Mouse (Mus musculus): ENCODE measurements around the gene Fabp6. TPM values are rescaled to one million over a fixed set of nuclear protein-coding genes. Genes with fewer than 3 reads are reported as not detected.
A peak's percentile ranks its signal among the peaks of the same experiment; 100 is the strongest.

Fabp6 gene
- total RNA-seq, 1 experiment from 2014 or later = not detected

DNA sequence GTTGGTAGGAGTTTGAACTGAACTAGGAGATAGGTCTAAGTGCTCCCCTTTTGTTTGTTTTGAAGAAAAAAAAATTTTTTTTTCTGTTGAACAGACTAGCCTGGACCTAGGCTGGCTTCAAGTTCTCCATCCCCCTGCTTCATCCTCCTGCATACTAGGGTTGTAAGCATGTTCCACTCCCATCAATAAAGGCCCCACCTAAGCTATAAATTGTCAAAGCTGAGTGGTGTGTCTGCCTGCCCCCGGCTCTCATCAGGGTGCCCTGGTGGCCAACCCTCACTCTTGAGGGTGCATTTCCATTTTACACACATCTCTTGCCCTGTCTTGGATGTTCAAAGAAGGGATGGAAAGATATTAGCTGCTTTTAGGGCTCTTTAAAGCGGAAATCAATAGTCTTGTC lies 35.9 kb downstream of the Fabp6 start:
- ATAC-seq (replicated peaks in 1 of 2; ENCODE audit: insufficient read depth in 1 of 2, low FRiP score in 2 of 2, low TSS enrichment in 1 of 2, low read depth in 1 of 2, poor library complexity in 2 of 2, severe bottlenecking in 2 of 2) = no peak

DNA sequence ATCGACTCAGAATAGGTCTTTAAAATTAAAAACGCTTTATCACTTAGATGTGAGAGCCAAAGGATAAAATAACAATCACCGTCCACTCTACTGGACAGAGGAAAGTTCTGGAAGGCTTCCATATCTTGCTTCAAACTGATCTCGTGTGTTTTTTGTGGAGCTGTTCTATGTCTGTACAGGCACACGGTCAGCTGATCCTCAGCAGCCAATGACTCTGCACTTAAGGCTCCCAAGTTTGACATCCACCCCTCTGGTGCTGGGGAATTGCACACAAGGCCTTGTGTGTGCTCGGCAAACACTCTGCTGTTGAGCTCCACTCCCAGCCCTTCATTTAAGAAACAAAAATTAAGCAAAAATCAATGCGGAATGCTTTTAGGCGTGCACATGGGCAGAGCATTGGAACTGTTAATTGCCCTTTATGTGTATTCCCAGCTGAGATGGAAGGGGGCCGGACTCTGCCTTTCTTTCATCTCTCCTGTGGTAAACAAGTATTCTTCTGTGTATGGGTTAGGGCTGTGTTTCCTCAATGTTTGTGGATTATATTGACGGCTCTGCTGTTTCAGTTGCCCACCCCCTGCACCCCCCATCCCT lies 37.6 kb downstream of the Fabp6 start:
- ATAC-seq (replicated peaks in 1 of 2; ENCODE audit: insufficient read depth in 1 of 2, low FRiP score in 2 of 2, low TSS enrichment in 1 of 2, low read depth in 1 of 2, poor library complexity in 2 of 2, severe bottlenecking in 2 of 2) = no peak

DNA sequence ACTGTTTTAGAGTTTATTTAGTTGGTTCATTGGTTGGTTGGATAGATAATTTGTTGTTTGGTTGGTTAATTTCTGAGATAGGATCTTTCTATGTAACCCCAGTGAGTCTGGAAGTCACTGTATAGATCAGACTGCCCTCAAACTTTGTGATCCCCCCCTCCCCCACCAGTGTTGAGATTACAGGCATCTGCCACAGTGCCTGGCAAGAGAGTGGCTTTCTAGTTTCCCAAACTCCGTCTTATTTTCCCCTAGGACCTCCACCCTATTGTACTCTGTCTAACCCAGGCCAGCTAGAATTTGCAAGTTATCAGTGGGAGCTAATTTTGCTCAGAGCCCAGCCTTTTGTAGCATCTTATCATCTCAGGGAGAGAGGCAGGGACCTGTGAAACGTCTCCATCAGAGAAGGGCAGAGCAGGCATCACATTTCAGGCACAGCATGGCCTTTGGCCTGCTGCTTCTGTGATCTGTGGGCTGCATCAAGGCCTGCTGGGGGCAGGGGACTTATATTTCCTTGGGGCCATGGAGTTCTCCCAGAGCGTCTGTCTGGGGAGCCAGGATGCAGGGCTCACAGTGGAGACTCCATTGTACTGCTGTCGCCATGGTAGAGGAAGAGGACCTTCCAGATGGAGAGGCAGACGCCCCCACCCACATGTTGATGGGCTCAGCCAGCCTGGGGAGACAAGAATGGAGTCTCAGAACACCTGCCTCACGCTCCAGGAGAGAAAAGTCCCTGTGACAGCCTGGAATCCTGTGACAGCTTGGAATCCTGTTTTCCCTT lies 41.6 kb downstream of the Fabp6 start:
- ATAC-seq (replicated peaks in 1 of 2; ENCODE audit: insufficient read depth in 1 of 2, low FRiP score in 2 of 2, low TSS enrichment in 1 of 2, low read depth in 1 of 2, poor library complexity in 2 of 2, severe bottlenecking in 2 of 2) = no peak

DNA sequence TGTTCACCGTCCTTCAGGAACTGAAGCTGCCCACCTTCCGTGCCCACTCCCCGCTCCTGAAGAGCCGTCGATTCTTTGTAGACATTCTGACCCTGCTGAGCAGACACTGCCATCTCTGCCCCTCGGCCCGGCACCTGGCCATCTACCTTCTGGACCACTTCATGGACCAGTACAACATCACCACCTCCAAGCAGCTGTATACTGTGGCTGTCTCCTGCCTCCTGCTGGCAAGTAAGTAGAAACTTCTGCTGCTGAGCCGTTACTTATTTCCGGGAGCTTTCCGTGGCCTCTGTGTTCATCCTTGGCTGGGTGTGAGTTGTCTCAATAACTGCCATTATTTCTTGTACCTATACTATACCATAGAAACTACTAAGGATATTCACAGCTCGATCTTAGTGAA lies 44.8 kb downstream of the Fabp6 start:
- no peak for ATAC-seq (replicated peaks in 1 of 2; ENCODE audit: insufficient read depth in 1 of 2, low FRiP score in 2 of 2, low TSS enrichment in 1 of 2, low read depth in 1 of 2, poor library complexity in 2 of 2, severe bottlenecking in 2 of 2)

DNA sequence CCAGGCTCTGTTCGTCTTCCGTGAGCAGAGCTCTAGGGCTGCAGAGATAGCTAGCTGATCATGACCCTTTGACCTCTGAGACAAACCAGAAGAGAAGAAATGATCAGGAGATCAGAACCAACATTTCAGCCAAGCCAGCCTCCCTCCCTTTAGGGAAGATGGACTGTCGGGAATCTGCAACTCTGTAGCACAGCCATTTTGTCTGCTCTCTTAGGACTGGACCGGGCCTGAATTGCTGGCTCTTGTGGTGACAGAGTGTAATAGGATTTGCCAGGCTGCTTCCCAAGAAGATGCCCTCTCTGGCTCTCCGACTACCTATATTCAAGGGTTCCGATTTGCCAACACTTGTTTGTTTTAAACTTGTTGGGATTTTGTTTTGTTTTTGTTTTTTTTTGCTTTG lies 48.7 kb downstream of the Fabp6 start:
- no peak for ATAC-seq (replicated peaks in 1 of 2; ENCODE audit: insufficient read depth in 1 of 2, low FRiP score in 2 of 2, low TSS enrichment in 1 of 2, low read depth in 1 of 2, poor library complexity in 2 of 2, severe bottlenecking in 2 of 2)

DNA sequence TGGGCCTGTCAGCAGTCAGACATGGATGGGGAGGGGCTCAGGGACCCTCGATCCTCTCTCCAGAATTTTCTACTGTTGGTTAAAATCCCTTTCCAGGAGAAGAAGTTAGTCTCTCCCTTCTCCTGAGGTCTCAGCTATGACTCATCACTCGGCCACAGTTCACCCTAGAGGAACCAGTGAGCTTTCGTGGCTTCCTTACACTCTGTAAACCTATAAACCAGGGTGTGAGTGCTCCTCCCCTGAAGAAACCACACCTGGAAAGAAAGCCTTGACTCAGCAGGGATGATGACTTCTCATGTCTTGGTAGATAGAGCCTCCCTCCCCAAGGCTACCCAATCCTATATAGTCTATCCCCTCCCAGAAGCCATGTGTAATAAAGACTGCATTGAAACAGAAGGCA lies 49.6 kb downstream of the Fabp6 start:
- ATAC-seq (replicated peaks in 1 of 2; ENCODE audit: insufficient read depth in 1 of 2, low FRiP score in 2 of 2, low TSS enrichment in 1 of 2, low read depth in 1 of 2, poor library complexity in 2 of 2, severe bottlenecking in 2 of 2) = peak; percentile 14 to 57; a peak in 2 of 4 replicates

DNA sequence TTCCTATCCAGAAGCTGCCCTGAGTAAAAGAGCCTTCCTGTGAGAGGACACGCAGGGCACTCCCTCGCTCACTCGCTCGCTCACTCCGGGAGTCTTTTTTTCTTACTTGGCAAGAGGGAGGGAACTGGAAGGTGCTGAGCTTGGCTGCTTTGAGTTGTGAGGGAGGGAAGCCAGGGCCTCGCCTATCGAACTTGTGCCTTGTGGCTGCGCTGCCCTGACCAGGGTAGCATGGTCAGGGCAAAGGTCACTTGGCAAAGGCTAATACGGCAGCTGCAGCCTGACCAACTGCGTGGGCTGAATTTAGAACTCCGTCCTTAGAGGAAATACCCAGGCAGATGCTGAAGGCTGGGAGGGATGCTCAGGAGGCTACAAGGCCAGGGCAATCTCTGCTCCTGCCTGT lies 51.6 kb downstream of the Fabp6 start:
- ATAC-seq (replicated peaks in 1 of 2; ENCODE audit: insufficient read depth in 1 of 2, low FRiP score in 2 of 2, low TSS enrichment in 1 of 2, low read depth in 1 of 2, poor library complexity in 2 of 2, severe bottlenecking in 2 of 2) = no peak

DNA sequence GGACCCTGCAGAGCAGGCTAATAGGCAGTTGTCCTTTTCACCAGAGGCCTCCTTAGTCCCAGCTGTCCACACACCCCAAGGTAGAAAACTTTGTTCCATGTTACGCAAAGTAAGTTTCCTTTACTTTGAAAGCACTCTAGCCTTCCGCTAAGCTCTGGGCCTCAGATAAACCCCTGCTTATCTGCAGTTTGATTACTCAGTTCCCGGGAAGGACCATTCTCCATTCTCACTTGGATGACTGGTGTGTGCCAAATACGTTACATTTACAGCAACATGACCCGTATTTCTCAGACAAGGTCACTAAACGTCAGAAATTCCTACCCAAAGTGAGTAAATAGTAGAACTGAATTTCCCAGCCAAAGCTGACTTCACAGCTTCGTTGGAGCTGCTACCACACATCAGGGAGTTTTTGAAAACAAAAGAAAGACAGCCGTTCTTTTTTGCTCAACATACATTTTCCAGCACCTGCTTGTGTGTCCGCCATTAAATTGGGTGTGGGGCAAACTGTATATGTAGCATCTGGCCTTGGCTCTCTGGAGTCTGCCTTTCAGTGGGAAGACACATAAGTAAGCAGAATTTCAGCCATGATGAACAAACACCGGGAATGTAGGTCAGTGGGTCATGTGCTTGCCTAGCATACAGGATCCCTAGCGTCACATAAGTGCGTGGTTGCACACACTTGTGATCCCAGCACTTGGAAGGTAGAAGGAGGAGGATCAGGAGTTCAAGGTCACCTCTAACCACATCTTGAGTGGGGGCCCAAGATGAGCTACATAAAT lies 52.5 kb downstream of the Fabp6 start:
- no peak for ATAC-seq (replicated peaks in 1 of 2; ENCODE audit: insufficient read depth in 1 of 2, low FRiP score in 2 of 2, low TSS enrichment in 1 of 2, low read depth in 1 of 2, poor library complexity in 2 of 2, severe bottlenecking in 2 of 2)

DNA sequence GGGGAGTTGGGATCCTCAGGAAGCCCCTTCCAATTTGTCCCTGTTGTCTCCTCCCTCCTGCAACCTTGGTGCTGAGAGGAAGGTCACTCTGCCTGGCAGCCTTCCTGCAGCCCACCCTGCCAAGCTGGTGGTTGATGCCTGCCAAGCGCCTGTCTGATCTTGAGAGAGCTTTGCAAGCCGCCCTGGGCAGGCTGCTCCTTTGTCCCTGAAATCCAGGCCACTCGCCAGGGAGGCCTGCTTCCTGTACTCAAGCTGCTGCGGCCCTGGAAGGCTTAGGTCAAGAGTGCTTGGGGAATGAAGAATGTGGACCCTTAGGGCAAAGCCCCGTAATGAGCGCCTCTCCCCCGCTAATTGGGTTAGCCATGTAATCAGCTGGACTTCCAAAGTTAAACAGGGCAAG lies 53.2 kb downstream of the Fabp6 start:
- no peak for ATAC-seq (replicated peaks in 1 of 2; ENCODE audit: insufficient read depth in 1 of 2, low FRiP score in 2 of 2, low TSS enrichment in 1 of 2, low read depth in 1 of 2, poor library complexity in 2 of 2, severe bottlenecking in 2 of 2)

DNA sequence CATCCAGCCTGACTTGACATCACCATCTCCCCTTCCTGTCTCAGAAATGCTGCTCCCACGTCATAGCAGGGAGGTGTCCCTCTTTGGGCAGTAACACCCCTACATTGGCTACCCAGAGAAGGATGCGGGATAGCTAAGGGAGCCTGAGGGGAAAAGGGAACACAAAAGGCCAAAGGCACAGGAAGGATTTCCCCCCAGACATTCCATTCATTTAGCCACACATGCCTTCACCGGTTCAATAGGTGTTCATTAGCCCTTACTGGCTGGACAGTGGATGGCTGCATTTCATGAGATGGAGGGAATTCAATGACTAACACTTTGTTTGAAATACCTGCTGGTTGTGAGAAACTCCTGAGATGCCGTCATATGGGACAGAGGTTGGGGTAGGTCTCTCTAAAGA lies 54.7 kb downstream of the Fabp6 start:
- ATAC-seq (replicated peaks in 1 of 2; ENCODE audit: insufficient read depth in 1 of 2, low FRiP score in 2 of 2, low TSS enrichment in 1 of 2, low read depth in 1 of 2, poor library complexity in 2 of 2, severe bottlenecking in 2 of 2) = no peak

Other genes starting within 250 kb of the Fabp6 start
- gene Pttg1, start 175.3 kb downstream of the Fabp6 start, total RNA-seq (2017) = 53.9 and 68.8 TPM in 2 replicates
- gene Slu7, start 167.8 kb downstream of the Fabp6 start, total RNA-seq (2017) = 93.5 and 112 TPM in 2 replicates
- not detected in 2 replicates for gene C1qtnf2, start 127.3 kb downstream of the Fabp6 start, total RNA-seq (2017)
- gene Ccnjl, start 72.8 kb downstream of the Fabp6 start, total RNA-seq (2017) = 2.5 and 3.1 TPM in 2 replicates
- 0.40 and 1.3 TPM in 2 replicates for gene 4933415A04Rik, start 14.5 kb downstream of the Fabp6 start, total RNA-seq (2017)
- gene Pwwp2a, start 80.5 kb upstream of the Fabp6 start, total RNA-seq (2017) = 49.5 and 51.0 TPM in 2 replicates
- gene Ttc1, start 146.5 kb upstream of the Fabp6 start, total RNA-seq (2017) = 68.7 and 101 TPM in 2 replicates